Comparison of ENCODE assay signal across 9 mouse cellular contexts in genomic region chr10:14048322-14048915, GRCm38 (mm10).
DNase-seq lines count a peak whose midpoint lies in the region; ATAC-seq and TF ChIP-seq lines count a peak whose summit lies in the region.
"Had no signal": no experiment of that assay in that cellular context is flagged by ENCODE, and none has a peak within 500 bp of the region (broad histone marks: within the 10 kb centered on the region; RNA-seq: fewer than 3 reads in every experiment).

No protein-coding gene starts in this region.

- no peaks in the 10 kb centered on the region for H3K79me2 ChIP-seq in C2C12 (ENCODE audit: control insufficient read depth, insufficient read depth)

- no peaks in the 10 kb centered on the region for H3K9me3 ChIP-seq in embryonic facial prominence, embryonic 13.5 days

- peaks cover 45% of the 10 kb centered on the region for H3K4me1 ChIP-seq in embryonic facial prominence, embryonic 13.5 days

- H3K27me3 ChIP-seq in C2C12 (ENCODE audit: control insufficient read depth, insufficient read depth, insufficient read length): no peaks in the 10 kb centered on the region
- H3K27me3 ChIP-seq in embryonic facial prominence, embryonic 13.5 days: no peaks in the 10 kb centered on the region

- no peaks in the 10 kb centered on the region for H3K36me3 ChIP-seq in C2C12 (ENCODE audit: control insufficient read depth, insufficient read depth)
- no peaks in the 10 kb centered on the region for H3K36me3 ChIP-seq in embryonic facial prominence, embryonic 13.5 days

- 50% methylated on average over 5 of the region's 5 CpGs for WGBS in embryonic facial prominence, embryonic 13.5 days

- 0 out of 2 replicates have a peak, but pooled peaks have one; percentile 11 for TF ChIP-seq CTCF in gastrocnemius, adult 2 months (IDR thresholded peaks at IDR 0.05)
- TF ChIP-seq CTCF in C2C12 (IDR thresholded peaks at IDR 0.05; ENCODE audit: control insufficient read depth, insufficient read depth, insufficient read length): no peak

- DNase-seq in gastrocnemius, adult 2 months: peak; percentile 47
- no peak for DNase-seq in gastrocnemius, postnatal 36 days
- DNase-seq in heart, postnatal 14 days: peak; percentile 39 to 42
- no peak for DNase-seq in right cerebral cortex, postnatal 4 days
- DNase-seq in natural killer cell, adult 2 months (ENCODE audit: low spot score in 2 of 2): no peak
- no peak for DNase-seq in layer of hippocampus, postnatal 25 days (ENCODE audit: extremely low spot score in 1 of 2, low spot score in 1 of 2)

- no peak for ATAC-seq in embryonic facial prominence, embryonic 13.5 days (ENCODE audit: insufficient number of reproducible peaks, insufficient read depth, low FRiP score, low TSS enrichment, low read depth)

- no peaks in the 10 kb centered on the region for H3K79me3 ChIP-seq in C2C12 (ENCODE audit: low read depth)

- no peak overlapping the region for H3K9ac ChIP-seq in embryonic facial prominence, embryonic 13.5 days

- no peak overlapping the region for H3K4me2 ChIP-seq in embryonic facial prominence, embryonic 13.5 days
- H3K4me2 ChIP-seq: liver, embryonic 11.5 days had no signal

- H3K4me3 ChIP-seq in gastrocnemius, adult 2 months: peak overlapping the region; percentile 56
- H3K4me3 ChIP-seq in C2C12 (ENCODE audit: insufficient read depth, poor library complexity, severe bottlenecking): no peak overlapping the region
- no peak overlapping the region for H3K4me3 ChIP-seq in embryonic facial prominence, embryonic 13.5 days

- H3K27ac ChIP-seq in gastrocnemius, adult 2 months: peak overlapping the region; percentile 82
- peak overlapping the region; percentile 24; the same call in 1 of the 2 replicates for H3K27ac ChIP-seq in embryonic facial prominence, embryonic 13.5 days

- intact Hi-C loops in gastrocnemius, adult 2 months (cut with DNase I): no loop called here
- intact Hi-C loops in gastrocnemius, postnatal 36 days (cut with DNase I): loop anchor here (5.0 kb wide), 1 partner anchor 81 kb away; the partner anchor contains the start of gene Hivep2
- intact Hi-C loops in heart, postnatal 14 days (cut with DNase I): loop anchor here (5.0 kb wide), 1 partner anchor 39 kb away; no protein-coding TSS in a partner anchor

- peak overlapping the region; percentile 60 for H3ac ChIP-seq in C2C12 (ENCODE audit: control insufficient read depth, insufficient read length, low read depth)

TF ChIP-seq in C2C12, 6 proteins besides CTCF, POLR2A, EP300 and RAD21:
- TF ChIP-seq MYOG (IDR thresholded peaks at IDR 0.05; ENCODE audit: control insufficient read depth, extremely low read depth, insufficient read length) (no peak), MAX (IDR thresholded peaks at IDR 0.05) (no peak), CEBPB (IDR thresholded peaks at IDR 0.05; ENCODE audit: low read depth) (peak; percentile 83), USF1 (IDR thresholded peaks at IDR 0.05; ENCODE audit: low read depth) (no peak)
TF ChIP-seq in C2C12: peak in this region for 1.

Comparison
In these comparisons a context has a peak if more than half of its experiments do, and no peak if none do; other contexts are left out.
1. DNase-seq: peak in gastrocnemius, adult 2 months (single experiment) and heart, postnatal 14 days (2 of 2); none in gastrocnemius, postnatal 36 days (0 of 2), right cerebral cortex, postnatal 4 days (single experiment), natural killer cell, adult 2 months (0 of 2) and layer of hippocampus, postnatal 25 days (0 of 2).